Mouse (Mus musculus) lung, embryonic 16.5 days (tissue): Measurements from ENCODE around the gene Snx22. TPM values are rescaled to one million over a fixed set of nuclear protein-coding genes. Genes with fewer than 3 reads are reported as not detected.

Experiments used
- polyA plus RNA-seq: library from polyadenylated mRNA; unstranded; fragments of >200 nt; fragmentation: Nextera tagmentation; extraction: Ambion mirVana; gene quantifications from 2 replicates; pipeline ENCODE4 v1.2.1, GENCODE M21; 2015

Snx22 gene
- polyA plus RNA-seq, 1 experiment from 2014 or later = 8.6 TPM

Other genes with a start within 250 kb of the Snx22 start
- gene Zfp609, start 242.2 kb downstream of the Snx22 start, polyA plus RNA-seq = 4.5 and 4.7 TPM in 2 replicates
- 205 and 216 TPM in 2 replicates for gene Pclaf, start 179.5 kb downstream of the Snx22 start, polyA plus RNA-seq
- 33.1 and 33.8 TPM in 2 replicates for gene Trip4, start 160.9 kb downstream of the Snx22 start, polyA plus RNA-seq
- gene Csnk1g1, start 160.8 kb downstream of the Snx22 start, polyA plus RNA-seq = 14.8 and 16.0 TPM in 2 replicates
- 678 and 681 TPM in 2 replicates for gene Ppib, start 9.5 kb downstream of the Snx22 start, polyA plus RNA-seq
- gene Snx1, start 56.9 kb upstream of the Snx22 start, polyA plus RNA-seq = 123 TPM in 2 replicates
- 139 and 141 TPM in 2 replicates for gene Ciao2a, start 56.9 kb upstream of the Snx22 start, polyA plus RNA-seq
- gene Dapk2, start 88.5 kb upstream of the Snx22 start, polyA plus RNA-seq = 22.8 and 27.3 TPM in 2 replicates